Mouse (Mus musculus): Measurements from ENCODE around the gene Myo5c. TPM values are rescaled to one million over a fixed set of nuclear protein-coding genes. Genes with fewer than 3 reads are reported as not detected.
"Not testable (repeated sequence)": the region's sequence is repeated elsewhere in the genome, so short reads cannot be mapped to it uniquely, and the experiment has no call there.

Myo5c gene
- polyA plus RNA-seq, 1 experiment: 53.2 TPM

GRCm38 (mm10) chr9:75238179-75238578 lies 6.4 kb downstream of the Myo5c start:
- WGBS: 67% methylated on average over 3 of the region's 3 CpGs
- no peak overlapping the region for H3K4me3 ChIP-seq (replicated peaks; ENCODE audit: extremely low read depth, low read depth, low read length)
- peaks cover 3% of the 10 kb centered on the region for H3K4me1 ChIP-seq (ENCODE audit: control insufficient read depth, insufficient read depth, low read length)
- DNase-seq: no peak
- TF ChIP-seq CTCF (IDR thresholded peaks at IDR 0.05; ENCODE audit: insufficient read depth, low read length) (no peak), POLR2A (IDR thresholded peaks at IDR 0.05; ENCODE audit: borderline replicate concordance, extremely low read depth, low read depth, low read length) (no peak)

DNA sequence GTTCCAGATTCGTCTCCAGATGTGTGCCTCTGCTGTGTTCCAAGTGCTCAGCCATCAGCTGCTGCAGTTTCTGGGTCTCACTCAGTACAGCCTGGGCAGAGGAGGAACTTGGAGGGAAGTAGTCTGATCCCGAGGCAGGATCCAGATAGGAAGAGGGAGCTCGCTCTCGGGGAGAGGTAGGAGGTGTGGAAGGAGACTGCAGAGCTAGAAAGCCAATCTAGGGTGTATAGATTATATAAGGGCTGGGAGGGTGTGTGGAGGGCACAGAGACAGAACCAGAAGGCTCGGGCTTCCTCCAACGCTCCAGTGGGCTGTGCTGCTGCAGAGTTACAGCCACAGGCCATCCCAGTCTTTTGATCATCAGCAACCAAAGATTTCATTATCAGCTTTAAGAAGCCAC lies 11.2 kb downstream of the Myo5c start:
- TF ChIP-seq CTCF (IDR thresholded peaks at IDR 0.05; ENCODE audit: insufficient read depth, low read length) (no peak), POLR2A (IDR thresholded peaks at IDR 0.05; ENCODE audit: borderline replicate concordance, extremely low read depth, low read depth, low read length) (no peak)
- H3K4me1 ChIP-seq (ENCODE audit: control insufficient read depth, insufficient read depth, low read length): peaks cover 3% of the 10 kb centered on the region
- WGBS: 64% methylated on average over 6 of the region's 6 CpGs
- no peak overlapping the region for H3K4me3 ChIP-seq (replicated peaks; ENCODE audit: extremely low read depth, low read depth, low read length)
- no peak for DNase-seq

DNA sequence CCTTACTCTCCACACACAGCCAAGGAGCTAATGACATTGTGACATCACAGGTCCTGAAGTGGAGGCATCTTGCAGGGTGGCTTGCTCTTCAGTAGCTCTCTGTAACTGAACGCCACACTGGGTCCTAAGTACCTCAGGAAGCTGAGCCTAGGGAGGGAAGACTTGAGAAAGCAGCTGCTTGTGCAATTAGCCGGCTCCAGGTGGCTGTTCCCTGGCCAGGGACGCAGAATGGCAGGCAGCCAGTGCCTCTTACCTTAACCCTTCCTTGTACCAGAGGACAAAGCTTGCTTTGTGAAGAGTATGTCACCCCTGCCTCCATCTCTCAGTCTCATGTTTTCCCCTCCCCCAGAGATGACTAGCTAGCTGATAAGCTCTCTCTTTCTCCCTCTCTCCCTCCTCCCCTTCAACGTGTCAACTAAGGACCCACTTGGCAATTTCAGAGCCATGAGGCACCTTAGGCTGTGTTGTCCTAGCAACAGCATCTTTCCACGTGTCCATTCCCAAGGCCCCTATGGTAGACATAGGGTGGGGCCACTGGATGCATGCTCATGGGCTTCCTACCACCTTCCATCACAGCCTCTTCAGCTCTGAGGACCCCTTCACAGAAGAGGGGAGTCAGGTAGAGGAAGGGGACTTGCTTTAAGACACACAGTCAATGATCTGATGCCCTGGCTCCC lies 12.0 kb downstream of the Myo5c start:
- DNase-seq: peak; percentile 58
- H3K4me1 ChIP-seq (ENCODE audit: control insufficient read depth, insufficient read depth, low read length): peaks cover 3% of the 10 kb centered on the region
- TF ChIP-seq POLR2A (IDR thresholded peaks at IDR 0.05; ENCODE audit: borderline replicate concordance, extremely low read depth, low read depth, low read length): no peak
- no peak for TF ChIP-seq CTCF (IDR thresholded peaks at IDR 0.05; ENCODE audit: insufficient read depth, low read length)
- WGBS: 14% methylated on average over 5 of the region's 5 CpGs
- H3K4me3 ChIP-seq (replicated peaks; ENCODE audit: extremely low read depth, low read depth, low read length): no peak overlapping the region

GRCm38 (mm10) chr9:75244527-75244926 lies 12.7 kb downstream of the Myo5c start:
- Histone ChIP-seq H3K4me1 (ENCODE audit: control insufficient read depth, insufficient read depth, low read length) (peaks cover 3% of the 10 kb centered on the region), H3K4me3 (replicated peaks; ENCODE audit: extremely low read depth, low read depth, low read length) (no peak overlapping the region)
- TF ChIP-seq CTCF (IDR thresholded peaks at IDR 0.05; ENCODE audit: insufficient read depth, low read length) (no peak), POLR2A (IDR thresholded peaks at IDR 0.05; ENCODE audit: borderline replicate concordance, extremely low read depth, low read depth, low read length) (no peak)
- WGBS: 61% methylated on average over 4 of the region's 4 CpGs
- no peak for DNase-seq

GRCm38 (mm10) chr9:75246080-75246930 lies 14.5 kb downstream of the Myo5c start:
- WGBS: 82% methylated on average over 13 of the region's 13 CpGs
- TF ChIP-seq CTCF (IDR thresholded peaks at IDR 0.05; ENCODE audit: insufficient read depth, low read length) (no peak), POLR2A (IDR thresholded peaks at IDR 0.05; ENCODE audit: borderline replicate concordance, extremely low read depth, low read depth, low read length) (no peak)
- no peak for DNase-seq
- Histone ChIP-seq H3K4me1 (ENCODE audit: control insufficient read depth, insufficient read depth, low read length) (peaks cover 3% of the 10 kb centered on the region), H3K4me3 (replicated peaks; ENCODE audit: extremely low read depth, low read depth, low read length) (no peak overlapping the region)

DNA sequence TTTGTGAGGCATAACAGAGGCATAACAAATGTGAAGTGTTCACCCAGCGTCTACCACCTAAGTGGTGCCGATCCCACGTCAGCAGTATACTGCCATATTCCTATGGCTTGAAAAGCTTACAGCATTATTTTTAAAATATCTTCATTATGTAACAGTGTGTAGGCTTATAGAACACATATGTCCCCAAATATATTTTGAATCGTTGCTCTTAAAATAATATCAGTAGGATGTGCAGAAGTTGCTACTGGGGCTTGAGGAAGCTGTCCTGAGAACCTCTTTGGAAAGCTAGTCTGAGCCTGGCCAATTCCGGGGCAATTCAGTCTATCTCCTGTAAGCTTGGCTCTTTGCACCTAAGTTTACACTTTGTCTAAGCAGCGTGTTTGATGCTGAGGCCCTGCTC lies 16.1 kb downstream of the Myo5c start:
- 88% methylated on average over 6 of the region's 6 CpGs for WGBS
- TF ChIP-seq POLR2A (IDR thresholded peaks at IDR 0.05; ENCODE audit: borderline replicate concordance, extremely low read depth, low read depth, low read length) (no peak), CTCF (IDR thresholded peaks at IDR 0.05; ENCODE audit: insufficient read depth, low read length) (no peak)
- H3K4me3 ChIP-seq (replicated peaks; ENCODE audit: extremely low read depth, low read depth, low read length): no peak overlapping the region
- DNase-seq: no peak
- peaks cover 2% of the 10 kb centered on the region for H3K4me1 ChIP-seq (ENCODE audit: control insufficient read depth, insufficient read depth, low read length)

DNA sequence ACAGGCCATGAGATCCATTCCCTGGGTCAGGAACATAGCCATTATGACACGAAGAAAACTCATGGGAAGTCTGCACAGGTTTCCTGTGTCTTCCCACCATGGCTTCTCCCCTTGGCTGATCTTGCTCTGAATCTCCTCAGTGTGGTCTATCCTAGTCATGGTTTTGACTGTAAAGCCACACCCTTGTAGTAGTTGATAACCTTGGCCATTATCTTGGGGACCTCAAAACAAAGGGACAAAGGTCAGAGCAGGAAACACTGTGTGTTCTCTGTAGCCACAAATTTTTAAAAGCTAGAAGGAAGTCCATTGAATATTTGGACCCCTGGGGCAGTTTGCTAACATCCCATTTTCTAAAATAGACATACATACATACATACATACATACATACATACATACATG lies 16.5 kb downstream of the Myo5c start:
- no peak for TF ChIP-seq POLR2A (IDR thresholded peaks at IDR 0.05; ENCODE audit: borderline replicate concordance, extremely low read depth, low read depth, low read length)
- no peak for TF ChIP-seq CTCF (IDR thresholded peaks at IDR 0.05; ENCODE audit: insufficient read depth, low read length)
- WGBS: 54% methylated on average over 1 of the region's 1 CpGs
- no peak for DNase-seq
- no peaks in the 10 kb centered on the region for H3K4me1 ChIP-seq (ENCODE audit: control insufficient read depth, insufficient read depth, low read length)
- H3K4me3 ChIP-seq (replicated peaks; ENCODE audit: extremely low read depth, low read depth, low read length): no peak overlapping the region

GRCm38 (mm10) chr9:75248874-75249273 lies 17.1 kb downstream of the Myo5c start:
- H3K4me1 ChIP-seq (ENCODE audit: control insufficient read depth, insufficient read depth, low read length): peaks cover 3% of the 10 kb centered on the region
- DNase-seq: no peak
- H3K4me3 ChIP-seq (replicated peaks; ENCODE audit: extremely low read depth, low read depth, low read length): no peak overlapping the region
- TF ChIP-seq CTCF (IDR thresholded peaks at IDR 0.05; ENCODE audit: insufficient read depth, low read length) (no peak), POLR2A (IDR thresholded peaks at IDR 0.05; ENCODE audit: borderline replicate concordance, extremely low read depth, low read depth, low read length) (no peak)

DNA sequence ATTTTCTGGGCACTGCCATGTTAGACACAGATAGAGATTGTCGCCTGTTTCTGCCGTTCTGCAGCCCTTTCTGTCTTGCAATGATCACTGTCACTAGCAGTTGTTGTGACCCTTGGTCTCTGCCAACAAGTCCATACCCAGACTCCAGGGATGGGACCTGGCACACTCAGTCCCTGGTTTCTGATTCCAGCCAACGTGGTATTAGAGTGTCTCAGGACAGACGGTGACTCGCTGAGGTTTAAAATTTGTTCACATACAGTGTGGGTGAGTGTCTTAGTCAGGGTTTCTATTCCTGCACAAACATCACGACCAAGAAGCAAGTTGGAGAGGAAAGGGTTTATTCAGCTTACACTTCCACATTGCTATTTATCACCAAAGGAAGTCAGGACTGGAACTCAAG lies 21.3 kb downstream of the Myo5c start:
- H3K4me3 ChIP-seq (replicated peaks; ENCODE audit: extremely low read depth, low read depth, low read length); DNase-seq: not testable (repeated sequence)
- 56% methylated on average over 6 of the region's 6 CpGs for WGBS
- H3K4me1 ChIP-seq (ENCODE audit: control insufficient read depth, insufficient read depth, low read length): peaks cover 10% of the 10 kb centered on the region

DNA sequence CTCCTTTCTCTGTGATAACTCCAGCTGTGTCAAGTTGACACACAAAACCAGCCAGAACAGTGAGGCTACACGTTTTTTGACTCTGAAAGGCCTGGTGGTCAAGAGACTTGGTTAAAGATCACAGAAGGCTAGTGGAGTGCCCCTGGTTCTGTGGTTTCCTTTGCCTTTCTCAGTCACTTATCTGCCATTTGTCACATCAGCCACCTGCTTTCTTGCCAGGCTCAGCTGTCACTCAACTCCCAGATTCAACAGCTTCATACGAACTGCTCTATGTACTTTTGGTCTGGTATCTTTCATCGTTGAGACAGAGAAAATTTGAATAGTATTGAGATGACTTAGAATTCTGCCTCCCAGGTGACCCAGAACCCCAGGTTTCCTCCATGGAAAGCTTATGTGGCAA lies 21.9 kb downstream of the Myo5c start:
- no peak for DNase-seq
- WGBS: 25% methylated on average over 3 of the region's 3 CpGs
- H3K4me3 ChIP-seq (replicated peaks; ENCODE audit: extremely low read depth, low read depth, low read length): no peak overlapping the region
- no peak for TF ChIP-seq CTCF (IDR thresholded peaks at IDR 0.05; ENCODE audit: insufficient read depth, low read length)
- TF ChIP-seq POLR2A (IDR thresholded peaks at IDR 0.05; ENCODE audit: borderline replicate concordance, extremely low read depth, low read depth, low read length): no peak
- peaks cover 10% of the 10 kb centered on the region for H3K4me1 ChIP-seq (ENCODE audit: control insufficient read depth, insufficient read depth, low read length)
